In genomic region chr12:54280001-54280400, GRCm38 (mm10) we compare ENCODE assay signal across 26 mouse cellular contexts.
DNase-seq lines count a peak whose midpoint lies in the region; TF ChIP-seq lines count a peak whose summit lies in the region.
"Had no signal": no experiment of that assay in that cellular context is flagged by ENCODE, and none has a peak within 500 bp of the region (broad histone marks: within the 10 kb centered on the region; RNA-seq: fewer than 3 reads in every experiment).

No protein-coding gene starts in this region.

- H3K27ac ChIP-seq in kidney, adult 2 months (ENCODE audit: insufficient read depth, low read depth, low read length) = no peak overlapping the region
- H3K27ac ChIP-seq: embryonic facial prominence, embryonic 13.5 days; embryonic facial prominence, embryonic 15.5 days; forebrain, embryonic 10.5 days; forebrain, embryonic 12.5 days had no signal

- intact Hi-C loops in gastrocnemius, postnatal 36 days (cut with DNase I) = no loop called here

- H3K36me3 ChIP-seq in kidney, adult 2 months (ENCODE audit: control insufficient read depth, insufficient read depth, low read length) = no peaks in the 10 kb centered on the region
- no peaks in the 10 kb centered on the region for H3K36me3 ChIP-seq in myocyte (ENCODE audit: control insufficient read depth, insufficient read depth)
- H3K36me3 ChIP-seq: embryonic facial prominence, embryonic 13.5 days; embryonic facial prominence, embryonic 15.5 days; forebrain, embryonic 10.5 days; forebrain, embryonic 12.5 days; G1E had no signal

- no peak for TF ChIP-seq CTCF in kidney, adult 2 months (conservative IDR thresholded peaks at IDR 0.05; ENCODE audit: insufficient read depth, insufficient read length, low read depth, low read length)

- WGBS in kidney, adult 2 months = 75% methylated on average over 3 of the region's 3 CpGs

- H3K4me2 ChIP-seq in myocyte (ENCODE audit: low read depth) = no peak overlapping the region
- H3K4me2 ChIP-seq: embryonic facial prominence, embryonic 13.5 days; embryonic facial prominence, embryonic 15.5 days; forebrain, embryonic 12.5 days had no signal

- TF ChIP-seq POLR2A in kidney, adult 2 months (IDR thresholded peaks at IDR 0.05; ENCODE audit: low read depth, low read length) = no peak
- TF ChIP-seq POLR2A in myocyte (IDR thresholded peaks at IDR 0.05; ENCODE audit: insufficient read length, low read depth) = no peak

- H3K4me1 ChIP-seq in kidney, adult 2 months (ENCODE audit: control insufficient read depth, insufficient read depth, low read length) = no peaks in the 10 kb centered on the region
- H3K4me1 ChIP-seq: embryonic facial prominence, embryonic 15.5 days; forebrain, embryonic 12.5 days had no signal

- no peaks in the 10 kb centered on the region for H3K79me2 ChIP-seq in myocyte (ENCODE audit: control insufficient read depth, insufficient read depth)

- peak; percentile 7 for DNase-seq in gastrocnemius, adult 18-20 months (ENCODE audit: low spot score)
- DNase-seq in gastrocnemius, postnatal 36 days = no peak
- peak; percentile 82 for DNase-seq in heart, adult 11 months
- DNase-seq in heart, postnatal 4 days = no peak
- DNase-seq in kidney, postnatal 10 days = peak; percentile 0
- no peak for DNase-seq in kidney, adult 2 months
- no peak for DNase-seq in embryo, embryonic 10 days (ENCODE audit: low spot score)
- DNase-seq: adrenal gland, adult 8-10 months; adrenal gland, postnatal 14 days; adrenal gland, postnatal 36 days; B cell, adult 2 months; cerebellum, adult 11-12 months; cerebellum, adult 2 months; cerebellum, adult 9-10 months; cerebellum, postnatal 10 days; cerebellum, postnatal 25 days; embryo, embryonic 11 days had no signal

- H3ac ChIP-seq in myocyte (ENCODE audit: control insufficient read depth, insufficient read length) = no peak overlapping the region

- H3K27me3 ChIP-seq in kidney, adult 2 months (replicated peaks; ENCODE audit: control insufficient read depth, insufficient read depth, low read length) = no peaks in the 10 kb centered on the region
- no peaks in the 10 kb centered on the region for H3K27me3 ChIP-seq in myocyte (ENCODE audit: control insufficient read depth, insufficient read depth, insufficient read length)
- H3K27me3 ChIP-seq: CH12.LX; embryonic facial prominence, embryonic 13.5 days; embryonic facial prominence, embryonic 15.5 days; forebrain, embryonic 12.5 days; Patski had no signal

- no peak overlapping the region for H3K4me3 ChIP-seq in kidney, adult 2 months (ENCODE audit: insufficient read depth, low read depth, low read length)
- H3K4me3 ChIP-seq in myocyte = no peak overlapping the region
- H3K4me3 ChIP-seq: embryonic facial prominence, embryonic 13.5 days; embryonic facial prominence, embryonic 15.5 days; erythroblast, embryonic 14.5 days; forebrain, embryonic 10.5 days; forebrain, embryonic 12.5 days had no signal

TF ChIP-seq in myocyte, 11 proteins besides CTCF, POLR2A, EP300 and RAD21:
- TF ChIP-seq TCF3 (IDR thresholded peaks at IDR 0.05; ENCODE audit: insufficient read length, low read depth) (peak; percentile 29), MYOD1 (IDR thresholded peaks at IDR 0.05; ENCODE audit: control insufficient read depth in 1 of 3, insufficient read length in 2 of 3, low read depth in 2 of 3) (peak; percentile 52 to 83 (median 70)), SRF (IDR thresholded peaks at IDR 0.05; ENCODE audit: control insufficient read depth, insufficient read length, low read depth) (no peak), REST (IDR thresholded peaks at IDR 0.05; ENCODE audit: insufficient read depth, insufficient read length) (no peak), TCF12 (IDR thresholded peaks at IDR 0.05; ENCODE audit: insufficient read depth, poor library complexity, severe bottlenecking) (peak; percentile 48)

Comparison
In these comparisons a context has a peak if more than half of its experiments do, and no peak if none do; other contexts are left out.
1. DNase-seq: peak in gastrocnemius, adult 18-20 months (single experiment), heart, adult 11 months (single experiment) and kidney, postnatal 10 days (single experiment); none in gastrocnemius, postnatal 36 days (0 of 2), heart, postnatal 4 days (single experiment), kidney, adult 2 months (single experiment) and embryo, embryonic 10 days (single experiment).